Mouse (Mus musculus) lung, adult 2 months (tissue): Measurements from ENCODE around the gene Gm8362.
"Not testable (repeated sequence)": the region's sequence is repeated elsewhere in the genome, so short reads cannot be mapped to it uniquely, and the experiment has no call there.

Source experiments
- CTCF ChIP-seq: fragments of 200-500 bp; IDR thresholded peaks from 2 replicates; pipeline ENCODE4 v1.5.1; 2011; ENCODE audit warnings: mild to moderate bottlenecking, low read length, control low read depth; ENCODE audit not compliant: insufficient read depth
- POLR2A ChIP-seq: fragments of 200-500 bp; IDR thresholded peaks from 2 replicates; pipeline ENCODE4 v1.6.1; 2011; ENCODE audit warnings: low read depth, mild to moderate bottlenecking, control low read depth, low read length, borderline replicate concordance; ENCODE audit errors: extremely low read depth

DNA sequence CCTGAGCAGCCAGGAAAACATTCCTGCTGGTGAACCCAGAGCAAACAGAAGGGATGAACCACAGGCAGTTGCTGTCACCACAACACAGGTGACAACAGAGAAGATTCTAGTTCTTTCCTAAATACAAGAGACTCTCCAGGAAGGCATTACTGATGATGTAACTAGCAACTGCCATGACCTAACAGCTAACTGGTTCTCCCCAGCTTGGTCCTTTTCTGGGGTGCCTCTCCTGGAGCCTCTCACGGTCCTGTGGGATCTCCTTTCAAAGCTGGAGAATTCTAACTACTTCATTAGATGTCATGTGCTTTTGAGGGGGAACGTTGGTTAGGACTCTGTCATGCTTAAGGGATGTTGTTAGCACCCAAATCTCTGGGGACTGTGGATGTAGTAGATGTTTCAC lies 54.1 kb downstream of the Gm8362 start, which contains the start of gene Gm8050:
- not testable (repeated sequence) for TF ChIP-seq POLR2A, CTCF
